Mouse (Mus musculus) MEL (cell line): ENCODE results near the gene Golga1.

Experiments used
- CTCF ChIP-seq, 3 experiments: IDR thresholded peaks in 2 of 3; conservative IDR thresholded peaks in 1 of 3; 2 replicates each; pipeline ENCODE4 v1.5.1; 2011 to 2012; ENCODE audit warnings: low read length in 3 of 3, low read depth in 2 of 3, mild to moderate bottlenecking in 2 of 3, improper control_type of control experiment in 1 of 3, inconsistent platforms in 1 of 3, mixed read lengths in 1 of 3, moderate library complexity in 1 of 3; ENCODE audit not compliant: control insufficient read depth in 1 of 3, insufficient read depth in 1 of 3, poor library complexity in 1 of 3, severe bottlenecking in 1 of 3
- E2F4 ChIP-seq: IDR thresholded peaks from 2 replicates; pipeline ENCODE4 v1.6.1; 2011; ENCODE audit warnings: low read depth, low read length, improper control_type of control experiment, borderline replicate concordance
- EP300 ChIP-seq, 2 experiments: IDR thresholded peaks; 2 replicates each; pipeline ENCODE4 v1.6.1; 2011; ENCODE audit warnings: improper control_type of control experiment in 2 of 2, low read length in 2 of 2, low read depth in 1 of 2, mild to moderate bottlenecking in 1 of 2
- MYC ChIP-seq: IDR thresholded peaks from 2 replicates; pipeline ENCODE4 v1.6.1; 2011; ENCODE audit warnings: low read depth, mild to moderate bottlenecking, low read length, improper control_type of control experiment, moderate library complexity
- NRF1 ChIP-seq: IDR thresholded peaks from 2 replicates; pipeline ENCODE4 v1.6.1; 2014; ENCODE audit warnings: low read depth, mild to moderate bottlenecking, inconsistent platforms, low read length, improper control_type of control experiment, moderate library complexity; ENCODE audit not compliant: poor library complexity, insufficient read depth, severe bottlenecking
- POLR2A ChIP-seq, 2 experiments: IDR thresholded peaks; 2 replicates each; pipeline ENCODE4 v1.6.1; 2011 to 2012; ENCODE audit warnings: low read length in 2 of 2, mild to moderate bottlenecking in 2 of 2, control low read depth in 1 of 2, improper control_type of control experiment in 1 of 2, low read depth in 1 of 2, moderate library complexity in 1 of 2; ENCODE audit not compliant: control insufficient read depth in 1 of 2, insufficient read depth in 1 of 2, poor library complexity in 1 of 2
- POLR2AphosphoS5 ChIP-seq: IDR thresholded peaks from 2 replicates; pipeline ENCODE4 v1.6.1; 2012; ENCODE audit warnings: low read depth, borderline replicate concordance, mild to moderate bottlenecking, inconsistent platforms, low read length, moderate library complexity, mixed read lengths
- ZMIZ1 ChIP-seq: IDR thresholded peaks from 2 replicates; pipeline ENCODE4 v1.6.1; 2012; ENCODE audit warnings: low read depth, mild to moderate bottlenecking, inconsistent platforms, low read length, improper control_type of control experiment, moderate library complexity

GRCm38 (mm10) chr2:39012768-39013279, 52.5 kb downstream of the Golga1 start:
- no peak for TF ChIP-seq POLR2AphosphoS5
- no peak for TF ChIP-seq NRF1
- TF ChIP-seq POLR2A (IDR thresholded peaks at IDR 0.05; ENCODE audit: control insufficient read depth in 1 of 2, insufficient read depth in 1 of 2, low read depth in 1 of 2, low read length in 2 of 2, poor library complexity in 1 of 2): no peak; a peak in 1 of 4 replicates
- no peak for TF ChIP-seq MYC
- no peak for TF ChIP-seq E2F4
- no peak for TF ChIP-seq EP300 (IDR thresholded peaks at IDR 0.05; ENCODE audit: low read depth in 1 of 2, low read length in 2 of 2)
- TF ChIP-seq CTCF (IDR thresholded peaks at IDR 0.05 in 2 of 3, conservative IDR thresholded peaks at IDR 0.05 in 1 of 3; ENCODE audit: control insufficient read depth in 1 of 3, insufficient read depth in 1 of 3, low read depth in 2 of 3, low read length in 3 of 3, poor library complexity in 1 of 3, severe bottlenecking in 1 of 3): no peak
- TF ChIP-seq ZMIZ1: peak; percentile 23; the same call in 1 of the 2 replicates
